Mouse (Mus musculus): ENCODE results near the gene Fam222b.

The Fam222b gene

GRCm38 (mm10) chr11:78094504-78095143, at the start of gene Fam222b:
TSS of gene Fam222b (plus strand) at chr11:78094660.
- CTCF ChIA-PET, result interaction anchor here (0.7 to 0.9 kb wide), 2 partner anchors 14 to 322 kb away, joined by 3 read pairs; no protein-coding TSS in a partner anchor

GRCm38 (mm10) chr11:78044758-78045251, 49.7 kb upstream of the Fam222b start:
- CTCF ChIA-PET, result interaction anchor here (0.5 to 0.6 kb wide), 2 partner anchors 40 to 129 kb away, joined by 5 to 12 read pairs; no protein-coding TSS in a partner anchor

- CTCF ChIA-PET, result interaction anchor here (0.5 kb wide), 1 partner anchor 71 kb away, joined by 3 read pairs; no protein-coding TSS in a partner anchor
Observed at GRCm38 (mm10) chr11:78048637-78049036, 45.8 kb upstream of the Fam222b start.

GRCm38 (mm10) chr11:78053078-78053477, 41.4 kb upstream of the Fam222b start:
- CTCF ChIA-PET, result no interaction called here

GRCm38 (mm10) chr11:78056946-78057345, 37.5 kb upstream of the Fam222b start:
- CTCF ChIA-PET, result interaction anchor here (0.5 kb wide), 1 partner anchor 134 kb away, joined by 3 read pairs; no protein-coding TSS in a partner anchor

- CTCF ChIA-PET, result interaction anchor here (0.8 to 1.0 kb wide), 2 partner anchors 118 to 119 kb away, joined by 3 read pairs; no protein-coding TSS in a partner anchor
Observed at GRCm38 (mm10) chr11:78059833-78060757, 34.4 kb upstream of the Fam222b start.

GRCm38 (mm10) chr11:78062563-78062962, 31.9 kb upstream of the Fam222b start:
- CTCF ChIA-PET, result no interaction called here

GRCm38 (mm10) chr11:78065906-78066305, 28.6 kb upstream of the Fam222b start:
- CTCF ChIA-PET, result no interaction called here

GRCm38 (mm10) chr11:78066641-78067040, 27.8 kb upstream of the Fam222b start:
- CTCF ChIA-PET, result interaction anchor here (0.7 kb wide), 1 partner anchor 216 kb away, joined by 4 read pairs; no protein-coding TSS in a partner anchor

- CTCF ChIA-PET, result no interaction called here
Observed at GRCm38 (mm10) chr11:78067566-78067965, 26.9 kb upstream of the Fam222b start.

GRCm38 (mm10) chr11:78069130-78069529, 25.3 kb upstream of the Fam222b start:
- CTCF ChIA-PET, result no interaction called here

GRCm38 (mm10) chr11:78069646-78070045, 24.8 kb upstream of the Fam222b start:
- CTCF ChIA-PET, result no interaction called here

GRCm38 (mm10) chr11:78071938-78072337, 22.5 kb upstream of the Fam222b start:
- CTCF ChIA-PET, result no interaction called here

- CTCF ChIA-PET, result no interaction called here
Observed at GRCm38 (mm10) chr11:78072425-78073130, 21.9 kb upstream of the Fam222b start.

GRCm38 (mm10) chr11:78073577-78074276, 20.7 kb upstream of the Fam222b start:
- CTCF ChIA-PET, result no interaction called here

- CTCF ChIA-PET, result no interaction called here
Observed at GRCm38 (mm10) chr11:78074277-78074652, 20.2 kb upstream of the Fam222b start.

- CTCF ChIA-PET, result no interaction called here
Observed at GRCm38 (mm10) chr11:78074666-78075065, 19.8 kb upstream of the Fam222b start.

- CTCF ChIA-PET, result interaction anchor here (0.6 to 1.1 kb wide), 3 partner anchors 15 to 45 kb away, joined by 3 to 5 read pairs (median 4); partner anchors contain the start of gene Fam222b
Observed at GRCm38 (mm10) chr11:78079961-78080921, 14.2 kb upstream of the Fam222b start, which contains the start of gene Eral1. TSS of gene Eral1 (minus strand) at chr11:78080383.

GRCm38 (mm10) chr11:78083595-78083994, 10.9 kb upstream of the Fam222b start:
- CTCF ChIA-PET, result no interaction called here
